Mouse (Mus musculus): ENCODE results near the gene Mtx1. TPM values are rescaled to one million over a fixed set of nuclear protein-coding genes. Genes with fewer than 3 reads are reported as not detected.
A peak's percentile ranks its signal among the peaks of the same experiment; 100 is the strongest.

Mtx1 gene
- polyA plus RNA-seq, 1 experiment, result 96.9 TPM

DNA sequence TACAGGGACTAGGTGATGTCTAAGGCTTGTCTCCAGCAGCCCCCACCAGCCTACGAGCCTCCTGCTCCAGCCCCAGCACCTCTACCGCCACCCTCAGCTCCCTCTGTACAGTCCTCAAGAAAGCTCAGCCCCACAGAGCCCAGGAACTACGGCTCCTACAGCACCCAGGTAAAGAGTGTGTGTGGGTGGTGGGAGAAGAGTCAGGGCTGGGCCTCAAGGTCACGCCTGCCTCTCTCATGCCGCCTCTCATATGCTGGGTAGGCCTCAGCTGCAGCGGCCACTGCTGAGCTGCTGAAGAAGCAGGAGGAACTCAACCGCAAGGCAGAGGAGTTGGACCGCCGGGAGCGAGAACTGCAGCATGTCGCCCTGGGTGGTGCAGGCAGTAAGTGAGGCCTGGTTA lies 47.8 kb downstream of the Mtx1 start:
- H3K4me3 ChIP-seq (ENCODE audit: insufficient read depth, low read length), result peak overlapping the region; percentile 89
- TF ChIP-seq POLR2A (IDR thresholded peaks at IDR 0.05; ENCODE audit: low read depth, low read length) (no peak), CTCF (IDR thresholded peaks at IDR 0.05; ENCODE audit: borderline replicate concordance, insufficient read depth, low read length) (no peak)
- no peak overlapping the region for H3K27ac ChIP-seq (ENCODE audit: insufficient read depth, low read length)
- peaks cover 2% of the 10 kb centered on the region; the same call in 1 of the 2 replicates for H3K4me1 ChIP-seq (ENCODE audit: control insufficient read depth, insufficient read depth, low read length)

- TF ChIP-seq CTCF (IDR thresholded peaks at IDR 0.05; ENCODE audit: borderline replicate concordance, insufficient read depth, low read length) (no peak), POLR2A (IDR thresholded peaks at IDR 0.05; ENCODE audit: low read depth, low read length) (no peak)
- peak overlapping the region; percentile 59 for H3K27ac ChIP-seq (ENCODE audit: insufficient read depth, low read length)
- H3K4me1 ChIP-seq (ENCODE audit: control insufficient read depth, insufficient read depth, low read length), result peaks cover 2% of the 10 kb centered on the region; the same call in 1 of the 2 replicates
These were observed 48.8 kb downstream of the Mtx1 start for GRCm38 (mm10) chr3:89178107-89178385.

GRCm38 (mm10) chr3:89177242-89178106 lies 49.4 kb downstream of the Mtx1 start, which contains the start of gene Scamp3:
TSS of gene Scamp3 (plus strand) at chr3:89177473.
- H3K27ac ChIP-seq (ENCODE audit: insufficient read depth, low read length), result peak within 1 kb of the TSS; percentile 59
- TF ChIP-seq CTCF (IDR thresholded peaks at IDR 0.05; ENCODE audit: borderline replicate concordance, insufficient read depth, low read length) (no peak), POLR2A (IDR thresholded peaks at IDR 0.05; ENCODE audit: low read depth, low read length) (peak; percentile 73)

More at GRCm38 (mm10) chr3:89178107-89178385, 48.8 kb downstream of the Mtx1 start:
- peak overlapping the region; percentile 89 for H3K4me3 ChIP-seq (ENCODE audit: insufficient read depth, low read length)

GRCm38 (mm10) chr3:89176421-89176820 lies 50.5 kb downstream of the Mtx1 start:
- H3K4me3 ChIP-seq (ENCODE audit: insufficient read depth, low read length), result no peak overlapping the region
- peaks cover 2% of the 10 kb centered on the region; the same call in 1 of the 2 replicates for H3K4me1 ChIP-seq (ENCODE audit: control insufficient read depth, insufficient read depth, low read length)
- TF ChIP-seq POLR2A (IDR thresholded peaks at IDR 0.05; ENCODE audit: low read depth, low read length) (no peak), CTCF (IDR thresholded peaks at IDR 0.05; ENCODE audit: borderline replicate concordance, insufficient read depth, low read length) (no peak)
- H3K27ac ChIP-seq (ENCODE audit: insufficient read depth, low read length), result no peak overlapping the region

More at GRCm38 (mm10) chr3:89177242-89178106, 49.4 kb downstream of the Mtx1 start, which contains the start of gene Scamp3:
- peak within 1 kb of the TSS; percentile 89 for H3K4me3 ChIP-seq (ENCODE audit: insufficient read depth, low read length)
- peaks cover 2% of the 10 kb centered on the region; the same call in 1 of the 2 replicates for H3K4me1 ChIP-seq (ENCODE audit: control insufficient read depth, insufficient read depth, low read length)

DNA sequence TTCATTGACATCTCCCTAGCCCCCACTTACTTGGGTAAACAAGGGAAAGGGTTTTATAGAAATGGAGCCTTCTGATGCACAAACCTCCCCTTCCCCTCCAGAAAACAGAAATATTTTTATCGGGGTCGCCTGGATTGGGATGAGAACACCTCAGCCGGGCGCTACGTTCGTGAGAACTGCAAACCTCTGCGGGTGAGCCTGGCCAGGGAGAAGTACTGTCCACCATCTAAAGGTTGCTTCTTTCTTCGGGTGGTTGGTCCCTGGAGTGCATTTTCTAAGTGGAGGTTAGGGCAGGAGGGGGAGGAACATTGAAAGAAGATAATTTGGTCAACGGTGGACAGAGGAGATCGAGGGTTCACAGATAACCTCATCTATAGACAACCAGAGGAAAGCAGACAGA lies 51.3 kb downstream of the Mtx1 start:
- Histone ChIP-seq H3K4me3 (ENCODE audit: insufficient read depth, low read length) (no peak overlapping the region), H3K27ac (ENCODE audit: insufficient read depth, low read length) (no peak overlapping the region), H3K4me1 (ENCODE audit: control insufficient read depth, insufficient read depth, low read length) (peaks cover 2% of the 10 kb centered on the region; the same call in 1 of the 2 replicates)
- no peak for TF ChIP-seq CTCF (IDR thresholded peaks at IDR 0.05; ENCODE audit: borderline replicate concordance, insufficient read depth, low read length)
- TF ChIP-seq POLR2A (IDR thresholded peaks at IDR 0.05; ENCODE audit: low read depth, low read length), result no peak

DNA sequence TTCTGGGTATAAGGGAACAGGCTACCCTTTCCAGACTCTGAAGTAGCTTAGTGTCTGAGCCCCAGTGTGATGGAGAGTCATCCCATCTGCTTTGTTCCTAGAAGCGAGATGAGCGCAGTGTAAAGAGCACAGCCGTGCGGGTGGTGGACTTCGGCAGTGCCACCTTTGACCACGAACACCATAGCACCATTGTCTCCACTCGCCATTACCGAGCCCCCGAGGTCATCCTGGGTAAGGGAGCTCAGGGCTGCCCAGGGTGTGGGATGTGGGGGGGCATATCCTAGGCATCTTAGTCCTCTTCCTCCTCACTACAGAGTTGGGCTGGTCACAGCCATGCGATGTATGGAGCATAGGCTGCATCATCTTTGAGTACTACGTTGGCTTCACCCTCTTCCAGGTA lies 52.0 kb downstream of the Mtx1 start:
- H3K4me3 ChIP-seq (ENCODE audit: insufficient read depth, low read length), result no peak overlapping the region
- peaks cover 2% of the 10 kb centered on the region; the same call in 1 of the 2 replicates for H3K4me1 ChIP-seq (ENCODE audit: control insufficient read depth, insufficient read depth, low read length)
- no peak for TF ChIP-seq CTCF (IDR thresholded peaks at IDR 0.05; ENCODE audit: borderline replicate concordance, insufficient read depth, low read length)
- no peak overlapping the region for H3K27ac ChIP-seq (ENCODE audit: insufficient read depth, low read length)

- Histone ChIP-seq H3K4me3 (ENCODE audit: insufficient read depth, low read length) (no peak overlapping the region), H3K27ac (ENCODE audit: insufficient read depth, low read length) (no peak overlapping the region), H3K4me1 (ENCODE audit: control insufficient read depth, insufficient read depth, low read length) (peaks cover 4% of the 10 kb centered on the region; the same call in 1 of the 2 replicates)
- 0 out of 2 replicates have a peak, but pooled peaks have one; percentile 16 for TF ChIP-seq POLR2A (IDR thresholded peaks at IDR 0.05; ENCODE audit: low read depth, low read length)
- no peak for TF ChIP-seq CTCF (IDR thresholded peaks at IDR 0.05; ENCODE audit: borderline replicate concordance, insufficient read depth, low read length)
These were observed 59.9 kb downstream of the Mtx1 start for GRCm38 (mm10) chr3:89166945-89167344.

GRCm38 (mm10) chr3:89165268-89165870 lies 61.5 kb downstream of the Mtx1 start:
- Histone ChIP-seq H3K4me1 (ENCODE audit: control insufficient read depth, insufficient read depth, low read length) (peaks cover 4% of the 10 kb centered on the region; the same call in 1 of the 2 replicates), H3K27ac (ENCODE audit: insufficient read depth, low read length) (peak overlapping the region; percentile 67), H3K4me3 (ENCODE audit: insufficient read depth, low read length) (peak overlapping the region; percentile 86)
- TF ChIP-seq CTCF (IDR thresholded peaks at IDR 0.05; ENCODE audit: borderline replicate concordance, insufficient read depth, low read length) (no peak), POLR2A (IDR thresholded peaks at IDR 0.05; ENCODE audit: low read depth, low read length) (no peak)

GRCm38 (mm10) chr3:89164506-89165267 lies 62.2 kb downstream of the Mtx1 start, which contains the start of gene Clk2:
TSS of gene Clk2 (plus strand) at chr3:89164795.
- TF ChIP-seq CTCF (IDR thresholded peaks at IDR 0.05; ENCODE audit: borderline replicate concordance, insufficient read depth, low read length) (no peak), POLR2A (IDR thresholded peaks at IDR 0.05; ENCODE audit: low read depth, low read length) (peak; percentile 90)
- Histone ChIP-seq H3K4me3 (ENCODE audit: insufficient read depth, low read length) (peak within 1 kb of the TSS; percentile 86), H3K4me1 (ENCODE audit: control insufficient read depth, insufficient read depth, low read length) (peaks cover 4% of the 10 kb centered on the region; the same call in 1 of the 2 replicates), H3K27ac (ENCODE audit: insufficient read depth, low read length) (peak within 1 kb of the TSS; percentile 91)
